Mouse (Mus musculus): ENCODE results near the gene Arhgef28. TPM values are rescaled to one million over a fixed set of nuclear protein-coding genes. Genes with fewer than 3 reads are reported as not detected.

Arhgef28 gene
- polyA plus RNA-seq, 1 experiment from 2014 or later = 10.3 TPM

DNA sequence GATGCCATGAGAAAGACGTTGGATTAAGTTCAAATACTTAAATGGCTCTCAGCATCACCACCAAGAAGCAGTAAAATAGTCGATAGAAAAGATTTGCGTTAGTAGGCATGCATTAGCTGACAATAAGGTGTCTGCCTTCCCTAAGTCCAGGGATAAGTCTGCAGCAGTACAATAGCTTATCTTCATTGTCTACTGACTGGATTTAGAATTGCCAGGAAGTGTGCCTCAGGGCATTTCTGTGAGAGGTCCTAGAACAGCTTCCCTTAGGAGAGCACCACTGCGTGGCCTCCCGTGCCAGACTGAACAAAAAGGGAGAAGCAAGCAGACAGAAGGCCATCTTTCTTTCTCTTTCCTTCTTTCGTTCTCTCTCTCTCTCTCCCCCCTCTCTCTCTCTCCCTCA lies 252.2 kb downstream of the Arhgef28 start:
- no peak overlapping the region for H3K4me2 ChIP-seq (ENCODE audit: low read depth, low read length)
- 60% methylated on average over 6 of the region's 6 CpGs for WGBS
- H3K27me3 ChIP-seq (ENCODE audit: control insufficient read depth, insufficient read depth, low read length) = no peaks in the 10 kb centered on the region; the same call in 1 of the 2 replicates
- H3K4me1 ChIP-seq (ENCODE audit: control insufficient read depth, insufficient read depth, low read length) = 0 out of 2 replicates have a peak, but pooled peaks cover 5% of the 10 kb centered on the region
- H3K4me3 ChIP-seq (ENCODE audit: low read length) = no peak overlapping the region
- no peak overlapping the region for H3K9ac ChIP-seq (ENCODE audit: low read length)
- no peaks in the 10 kb centered on the region for H3K9me3 ChIP-seq (replicated peaks; ENCODE audit: control insufficient read depth, low read length)
- no peaks in the 10 kb centered on the region for H3K36me3 ChIP-seq (ENCODE audit: control insufficient read depth, insufficient read depth)
- no peak for ATAC-seq (replicated peaks; ENCODE audit: extremely low read depth, insufficient read depth, low FRiP score)
- H3K27ac ChIP-seq (ENCODE audit: low read length) = no peak overlapping the region

DNA sequence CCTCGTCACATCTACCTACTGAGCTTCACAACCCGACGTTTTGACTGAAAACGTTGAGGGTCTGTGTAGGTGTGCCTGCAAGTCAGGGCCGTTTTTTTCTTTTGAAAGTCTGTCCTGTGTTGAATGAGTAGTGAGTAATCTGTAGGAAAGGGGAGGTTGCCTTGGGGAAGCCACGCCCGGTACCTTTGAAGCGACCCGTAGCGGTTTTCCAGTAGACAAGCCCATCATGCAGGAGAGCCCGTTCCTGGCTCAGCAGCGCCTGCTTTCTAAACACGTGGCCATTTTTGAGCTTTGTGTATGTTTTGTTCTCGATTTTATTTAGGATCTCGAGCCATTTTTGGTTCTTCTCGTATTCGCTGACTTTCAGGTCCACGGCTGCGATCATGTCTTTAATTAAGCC lies 252.7 kb downstream of the Arhgef28 start:
- Histone ChIP-seq H3K4me1 (ENCODE audit: control insufficient read depth, insufficient read depth, low read length) (0 out of 2 replicates have a peak, but pooled peaks cover 5% of the 10 kb centered on the region), H3K27ac (ENCODE audit: low read length) (no peak overlapping the region), H3K36me3 (ENCODE audit: control insufficient read depth, insufficient read depth) (no peaks in the 10 kb centered on the region), H3K4me3 (ENCODE audit: low read length) (no peak overlapping the region), H3K4me2 (ENCODE audit: low read depth, low read length) (no peak overlapping the region), H3K9ac (ENCODE audit: low read length) (no peak overlapping the region), H3K9me3 (replicated peaks; ENCODE audit: control insufficient read depth, low read length) (no peaks in the 10 kb centered on the region), H3K27me3 (ENCODE audit: control insufficient read depth, insufficient read depth, low read length) (no peaks in the 10 kb centered on the region; the same call in 1 of the 2 replicates)
- WGBS = 91% methylated on average over 19 of the region's 19 CpGs
- no peak for ATAC-seq (replicated peaks; ENCODE audit: extremely low read depth, insufficient read depth, low FRiP score)

DNA sequence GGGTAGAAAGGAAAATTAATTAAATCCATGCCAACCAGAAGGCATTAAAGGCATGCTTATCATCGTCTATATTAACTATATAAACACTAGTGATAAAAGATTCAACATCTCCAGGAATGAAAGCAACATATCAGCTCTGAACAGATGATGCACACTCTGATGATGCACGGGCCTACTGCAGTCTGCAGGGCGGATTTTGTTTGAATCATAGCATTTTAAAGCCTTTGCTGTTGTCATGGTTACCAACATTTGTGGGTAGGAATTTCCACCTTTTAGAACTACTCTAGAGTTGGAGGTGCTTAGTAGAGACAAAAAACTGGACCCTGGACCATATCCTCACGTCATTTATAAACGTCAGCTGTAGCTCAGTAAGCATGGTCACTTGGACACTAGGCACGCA lies 257.4 kb downstream of the Arhgef28 start:
- Histone ChIP-seq H3K9me3 (replicated peaks; ENCODE audit: control insufficient read depth, low read length) (no peaks in the 10 kb centered on the region), H3K4me3 (ENCODE audit: low read length) (no peak overlapping the region), H3K9ac (ENCODE audit: low read length) (no peak overlapping the region), H3K27ac (ENCODE audit: low read length) (no peak overlapping the region), H3K27me3 (ENCODE audit: control insufficient read depth, insufficient read depth, low read length) (no peaks in the 10 kb centered on the region), H3K4me1 (ENCODE audit: control insufficient read depth, insufficient read depth, low read length) (no peaks in the 10 kb centered on the region), H3K36me3 (ENCODE audit: control insufficient read depth, insufficient read depth) (no peaks in the 10 kb centered on the region), H3K4me2 (ENCODE audit: low read depth, low read length) (no peak overlapping the region)
- 88% methylated on average over 6 of the region's 6 CpGs for WGBS
- ATAC-seq (replicated peaks; ENCODE audit: extremely low read depth, insufficient read depth, low FRiP score) = no peak

DNA sequence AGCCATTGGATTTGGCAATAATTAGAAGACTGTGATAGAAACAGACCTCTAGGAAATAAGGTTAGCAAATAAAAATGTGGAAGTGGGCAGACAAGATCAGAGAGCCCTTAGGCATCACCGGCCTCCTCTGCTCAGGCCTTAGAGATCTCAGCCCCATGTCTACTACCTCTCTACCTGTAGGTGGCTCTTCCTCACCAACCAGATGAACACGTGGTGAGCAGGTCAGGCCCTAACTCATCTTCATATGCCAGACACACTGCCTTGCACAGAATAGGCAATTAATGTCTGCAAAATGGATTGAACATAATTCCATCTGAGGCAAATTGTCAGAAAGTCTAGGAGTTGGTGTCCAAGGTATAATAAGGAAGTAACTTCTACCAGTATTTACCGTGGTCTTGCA lies 258.6 kb downstream of the Arhgef28 start:
- no peak overlapping the region for H3K4me3 ChIP-seq (ENCODE audit: low read length)
- H3K4me2 ChIP-seq (ENCODE audit: low read depth, low read length) = no peak overlapping the region
- H3K27ac ChIP-seq (ENCODE audit: low read length) = no peak overlapping the region
- ATAC-seq (replicated peaks; ENCODE audit: extremely low read depth, insufficient read depth, low FRiP score) = no peak
- H3K27me3 ChIP-seq (ENCODE audit: control insufficient read depth, insufficient read depth, low read length) = no peaks in the 10 kb centered on the region
- no peak overlapping the region for H3K9ac ChIP-seq (ENCODE audit: low read length)
- H3K9me3 ChIP-seq (replicated peaks; ENCODE audit: control insufficient read depth, low read length) = no peaks in the 10 kb centered on the region
- H3K4me1 ChIP-seq (ENCODE audit: control insufficient read depth, insufficient read depth, low read length) = no peaks in the 10 kb centered on the region
- no peaks in the 10 kb centered on the region for H3K36me3 ChIP-seq (ENCODE audit: control insufficient read depth, insufficient read depth)
- WGBS = 70% methylated on average over 3 of the region's 3 CpGs

DNA sequence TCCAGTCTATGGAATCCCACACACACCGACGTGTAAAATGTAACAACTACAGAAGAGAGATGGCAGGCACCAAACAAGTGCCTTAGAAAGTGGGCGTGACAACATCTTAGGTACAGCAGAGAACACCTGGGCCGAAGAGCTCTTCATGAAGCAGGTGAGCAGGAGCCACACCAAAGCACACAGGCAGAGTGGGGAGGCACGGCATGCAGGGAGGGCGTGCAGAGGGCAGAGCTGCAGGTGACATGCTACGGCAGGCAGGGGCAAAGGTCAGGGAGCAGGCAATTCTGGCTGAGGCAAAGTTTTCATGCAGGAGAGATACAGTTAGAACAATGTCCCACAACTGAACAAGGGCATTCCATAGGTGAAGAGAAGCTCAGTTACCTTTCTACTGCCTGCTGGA lies 259.8 kb downstream of the Arhgef28 start:
- H3K36me3 ChIP-seq (ENCODE audit: control insufficient read depth, insufficient read depth) = no peaks in the 10 kb centered on the region
- no peak for ATAC-seq (replicated peaks; ENCODE audit: extremely low read depth, insufficient read depth, low FRiP score)
- WGBS = 78% methylated on average over 7 of the region's 7 CpGs
- H3K9ac ChIP-seq (ENCODE audit: low read length) = no peak overlapping the region
- H3K4me1 ChIP-seq (ENCODE audit: control insufficient read depth, insufficient read depth, low read length) = no peaks in the 10 kb centered on the region
- H3K27ac ChIP-seq (ENCODE audit: low read length) = no peak overlapping the region
- no peak overlapping the region for H3K4me3 ChIP-seq (ENCODE audit: low read length)
- H3K4me2 ChIP-seq (ENCODE audit: low read depth, low read length) = no peak overlapping the region
- no peaks in the 10 kb centered on the region for H3K27me3 ChIP-seq (ENCODE audit: control insufficient read depth, insufficient read depth, low read length)
- H3K9me3 ChIP-seq (replicated peaks; ENCODE audit: control insufficient read depth, low read length) = no peaks in the 10 kb centered on the region

DNA sequence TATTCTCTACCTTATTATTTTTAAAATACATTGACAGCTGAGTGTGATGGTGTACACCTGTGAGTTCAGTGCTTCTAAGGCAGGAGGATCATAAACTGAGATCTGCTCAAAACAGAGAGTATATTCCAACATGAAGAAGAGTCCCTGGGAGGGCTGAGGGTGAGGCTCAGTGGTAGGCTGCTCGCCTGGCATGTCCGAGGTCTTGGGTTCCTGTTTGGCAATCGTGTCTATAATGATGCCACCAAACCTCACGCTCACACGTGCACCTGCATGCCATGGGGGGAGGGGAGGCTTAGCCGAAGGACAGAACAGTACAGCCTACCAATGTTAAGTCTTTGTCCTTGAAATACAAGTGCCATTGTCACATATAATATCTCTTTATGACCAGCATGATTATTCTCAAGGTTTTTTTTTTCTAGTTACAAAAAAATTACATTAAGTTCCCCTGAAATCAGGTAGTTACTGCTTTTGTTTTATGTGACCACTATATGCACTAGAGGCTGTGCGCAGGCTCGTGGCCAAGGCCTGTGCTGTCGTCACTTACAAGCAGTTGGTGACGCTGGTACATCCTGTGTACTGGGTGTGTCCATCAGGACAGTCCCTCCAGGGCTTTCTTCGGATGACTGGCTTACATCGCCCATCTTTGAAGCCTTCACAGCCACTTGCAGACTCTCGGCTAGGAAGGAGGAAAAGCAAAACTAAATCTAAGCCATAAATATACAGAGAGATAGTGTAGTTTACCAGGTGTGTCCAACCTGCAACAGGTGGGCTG lies 264.1 kb downstream of the Arhgef28 start:
- H3K27ac ChIP-seq (ENCODE audit: low read length) = no peak overlapping the region
- ATAC-seq (replicated peaks; ENCODE audit: extremely low read depth, insufficient read depth, low FRiP score) = no peak
- WGBS = 77% methylated on average over 13 of the region's 13 CpGs
- H3K4me2 ChIP-seq (ENCODE audit: low read depth, low read length) = no peak overlapping the region
- no peaks in the 10 kb centered on the region for H3K27me3 ChIP-seq (ENCODE audit: control insufficient read depth, insufficient read depth, low read length)
- H3K9ac ChIP-seq (ENCODE audit: low read length) = no peak overlapping the region
- no peaks in the 10 kb centered on the region for H3K9me3 ChIP-seq (replicated peaks; ENCODE audit: control insufficient read depth, low read length)
- H3K36me3 ChIP-seq (ENCODE audit: control insufficient read depth, insufficient read depth) = no peaks in the 10 kb centered on the region
- H3K4me3 ChIP-seq (ENCODE audit: low read length) = no peak overlapping the region
- no peaks in the 10 kb centered on the region for H3K4me1 ChIP-seq (ENCODE audit: control insufficient read depth, insufficient read depth, low read length)

DNA sequence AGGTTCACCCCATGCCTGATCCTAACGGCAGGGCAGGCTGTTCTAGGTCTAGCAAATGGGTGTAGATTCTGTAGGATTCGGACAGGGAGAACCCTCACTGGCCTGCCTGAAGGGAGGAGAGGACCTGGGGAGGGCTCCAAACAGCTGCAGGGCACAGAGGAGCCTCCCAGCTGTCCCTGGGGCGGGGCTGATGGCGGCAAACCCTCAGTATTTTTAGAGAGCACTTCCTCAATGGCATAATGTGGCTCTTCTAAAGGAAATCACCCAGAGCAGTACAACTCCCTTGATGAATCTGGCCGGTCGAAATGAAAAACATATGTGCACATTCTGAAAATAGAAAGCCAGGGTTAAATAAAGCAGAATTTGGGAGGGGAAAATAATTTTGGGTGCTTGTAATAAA lies 265.1 kb downstream of the Arhgef28 start:
- Histone ChIP-seq H3K9ac (ENCODE audit: low read length) (no peak overlapping the region), H3K27ac (ENCODE audit: low read length) (no peak overlapping the region), H3K4me3 (ENCODE audit: low read length) (no peak overlapping the region), H3K4me2 (ENCODE audit: low read depth, low read length) (no peak overlapping the region), H3K36me3 (ENCODE audit: control insufficient read depth, insufficient read depth) (no peaks in the 10 kb centered on the region), H3K4me1 (ENCODE audit: control insufficient read depth, insufficient read depth, low read length) (no peaks in the 10 kb centered on the region), H3K9me3 (replicated peaks; ENCODE audit: control insufficient read depth, low read length) (no peaks in the 10 kb centered on the region), H3K27me3 (ENCODE audit: control insufficient read depth, insufficient read depth, low read length) (no peaks in the 10 kb centered on the region)
- 52% methylated on average over 6 of the region's 6 CpGs for WGBS
- no peak for ATAC-seq (replicated peaks; ENCODE audit: extremely low read depth, insufficient read depth, low FRiP score)

DNA sequence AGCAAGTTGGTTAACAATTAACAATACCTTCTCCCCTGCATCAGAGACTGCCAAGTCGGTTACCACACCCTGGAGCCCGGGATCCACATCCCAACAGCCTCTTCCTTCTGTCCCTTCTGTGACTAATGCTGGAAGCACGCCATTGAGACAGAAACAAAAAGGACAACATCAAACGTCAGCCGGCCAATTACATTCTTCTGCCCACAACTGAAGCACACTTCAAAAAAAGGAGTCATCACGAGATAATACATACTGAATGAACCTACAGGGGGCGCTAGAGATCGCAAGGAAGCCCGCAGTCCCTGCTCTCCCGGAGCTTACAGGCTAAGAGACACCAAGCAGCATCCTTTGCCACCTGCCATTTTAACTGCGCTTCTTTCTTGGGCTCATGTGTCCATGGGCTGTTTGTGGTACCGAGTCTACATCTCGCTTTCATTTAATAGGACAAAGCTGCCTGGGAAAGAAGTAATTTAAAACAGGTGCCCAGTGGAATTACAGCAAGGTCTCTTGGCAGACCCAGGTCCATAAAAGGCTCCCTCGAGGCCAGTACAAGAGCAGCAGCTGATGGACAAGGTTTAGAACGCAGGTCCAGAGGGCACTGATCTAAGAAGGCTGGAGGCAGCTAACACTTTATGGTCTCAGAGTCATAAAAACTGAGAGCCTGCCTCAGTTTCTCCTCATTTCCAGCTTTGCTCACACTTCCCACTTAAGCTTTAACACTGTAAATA lies 266.6 kb downstream of the Arhgef28 start:
- Histone ChIP-seq H3K4me2 (ENCODE audit: low read depth, low read length) (no peak overlapping the region), H3K9me3 (replicated peaks; ENCODE audit: control insufficient read depth, low read length) (no peaks in the 10 kb centered on the region), H3K27me3 (ENCODE audit: control insufficient read depth, insufficient read depth, low read length) (no peaks in the 10 kb centered on the region), H3K36me3 (ENCODE audit: control insufficient read depth, insufficient read depth) (no peaks in the 10 kb centered on the region), H3K4me3 (ENCODE audit: low read length) (no peak overlapping the region), H3K9ac (ENCODE audit: low read length) (no peak overlapping the region), H3K4me1 (ENCODE audit: control insufficient read depth, insufficient read depth, low read length) (no peaks in the 10 kb centered on the region), H3K27ac (ENCODE audit: low read length) (no peak overlapping the region)
- ATAC-seq (replicated peaks; ENCODE audit: extremely low read depth, insufficient read depth, low FRiP score) = no peak
- 59% methylated on average over 15 of the region's 15 CpGs for WGBS

DNA sequence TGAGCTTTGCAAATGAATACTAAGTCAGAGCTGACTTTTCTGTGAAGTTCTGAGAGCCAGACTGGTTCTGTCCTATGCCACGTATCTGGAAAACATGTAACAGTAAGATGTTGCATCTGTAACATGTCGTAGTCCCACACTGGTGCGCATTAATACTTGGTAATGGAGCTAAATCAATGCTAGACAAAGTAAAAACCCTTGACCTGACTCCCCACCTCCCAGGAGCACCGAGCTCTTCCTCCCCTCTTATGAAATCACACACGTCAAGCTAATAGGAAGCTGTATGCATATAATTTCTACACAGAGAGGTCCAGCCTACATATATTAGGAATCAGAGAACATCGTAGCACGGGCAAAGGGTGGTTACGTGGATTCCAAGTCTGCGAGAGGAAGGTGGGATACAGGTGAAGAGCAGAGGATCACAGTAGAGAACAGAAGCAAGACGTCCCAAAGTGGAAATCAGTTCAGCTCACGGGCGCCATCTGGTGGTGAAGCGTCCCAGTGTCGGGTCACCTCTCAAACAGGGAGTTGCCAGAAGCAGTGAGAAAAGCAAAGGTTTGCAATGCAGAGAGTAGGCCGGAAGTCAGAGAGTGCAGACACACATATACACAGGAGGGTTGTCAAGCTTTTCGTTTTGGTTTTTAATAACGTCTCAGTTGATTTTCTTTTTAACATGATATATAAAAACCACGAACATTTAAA lies 267.5 kb downstream of the Arhgef28 start:
- Histone ChIP-seq H3K4me2 (ENCODE audit: low read depth, low read length) (no peak overlapping the region), H3K9ac (ENCODE audit: low read length) (no peak overlapping the region), H3K9me3 (replicated peaks; ENCODE audit: control insufficient read depth, low read length) (no peaks in the 10 kb centered on the region), H3K36me3 (ENCODE audit: control insufficient read depth, insufficient read depth) (no peaks in the 10 kb centered on the region), H3K4me3 (ENCODE audit: low read length) (no peak overlapping the region), H3K27me3 (ENCODE audit: control insufficient read depth, insufficient read depth, low read length) (no peaks in the 10 kb centered on the region), H3K27ac (ENCODE audit: low read length) (no peak overlapping the region), H3K4me1 (ENCODE audit: control insufficient read depth, insufficient read depth, low read length) (no peaks in the 10 kb centered on the region)
- ATAC-seq (replicated peaks; ENCODE audit: extremely low read depth, insufficient read depth, low FRiP score) = peak; percentile 41; the same call in 1 of the 2 replicates
- 31% methylated on average over 18 of the region's 18 CpGs for WGBS

Measured in heart, embryonic 16.5 days (tissue).